Mouse (Mus musculus) heart, postnatal 25 days (tissue): ENCODE results near the gene Apoa5. TPM values are rescaled to one million over a fixed set of nuclear protein-coding genes. Genes with fewer than 3 reads are reported as not detected.

Source experiments
- total RNA-seq, 2 experiments: library from RNA; stranded (reverse); gene quantifications; 2 replicates each; pipeline ENCODE4 v1.2.3; 2021

Gene Apoa5
- total RNA-seq, 2 experiments from 2014 or later = not detected

Other genes with a start within 250 kb of the Apoa5 start
- gene Apoa1, start 40.1 kb upstream of the Apoa5 start, total RNA-seq = not detected
- not detected for gene Apoc3, start 33.0 kb upstream of the Apoa5 start, total RNA-seq
- not detected for gene Apoa4, start 27.9 kb upstream of the Apoa5 start, total RNA-seq
- 10 to 100 TPM; 18.5 to 19.4 TPM for gene Zpr1, start 4.4 kb downstream of the Apoa5 start, total RNA-seq
- gene Bud13, start 14.4 kb downstream of the Apoa5 start, total RNA-seq = 1 to 10 TPM; 5.8 to 7.9 TPM
- not detected for gene 4931429L15Rik, start 51.4 kb downstream of the Apoa5 start, total RNA-seq